Mouse (Mus musculus) embryonic facial prominence, embryonic 12.5 days (tissue): Measurements from ENCODE around the gene Klf11. TPM values are rescaled to one million over a fixed set of nuclear protein-coding genes. Genes with fewer than 3 reads are reported as not detected.

Source experiments
- ATAC-seq: fragments of 200-750 bp; cut with Nextera tagmentation; 2 replicates; pipeline ENCODE4 v1.8.0; 2017; ENCODE audit not compliant: insufficient number of reproducible peaks, insufficient read depth, low FRiP score, low TSS enrichment
- H3K27ac ChIP-seq: fragments of 300-500 bp; sonication (generic); 2 replicates; pipeline ENCODE4 v1.5.1; 2016; ENCODE audit warnings: mild to moderate bottlenecking
- H3K27me3 ChIP-seq: fragments of 300-500 bp; sonication (generic); 2 replicates; pipeline ENCODE4 v1.6.1; 2016; ENCODE audit warnings: mild to moderate bottlenecking, moderate library complexity
- H3K36me3 ChIP-seq: fragments of 300-500 bp; sonication (generic); 2 replicates; pipeline ENCODE4 v1.6.1; 2016; ENCODE audit warnings: mild to moderate bottlenecking
- H3K4me1 ChIP-seq: fragments of 300-500 bp; sonication (generic); 2 replicates; pipeline ENCODE4 v1.6.1; 2016
- H3K4me2 ChIP-seq: fragments of 300-500 bp; sonication (generic); replicated peaks from 2 replicates; pipeline ENCODE4 v1.6.1; 2016; ENCODE audit warnings: mild to moderate bottlenecking, moderate library complexity
- H3K4me3 ChIP-seq: fragments of 300-500 bp; sonication (generic); 2 replicates; pipeline ENCODE4 v1.5.1; 2016; ENCODE audit warnings: mild to moderate bottlenecking
- H3K9ac ChIP-seq: fragments of 300-500 bp; sonication (generic); 2 replicates; pipeline ENCODE4 v1.6.1; 2016; ENCODE audit warnings: mild to moderate bottlenecking, moderate library complexity
- H3K9me3 ChIP-seq: fragments of 300-500 bp; sonication (generic); 2 replicates; pipeline ENCODE4 v1.6.1; 2016; ENCODE audit warnings: mild to moderate bottlenecking, moderate library complexity
- WGBS: fragments of 180-500 bp; shearing (Covaris S2); methylation state at CpG from one replicate; pipeline ENCODE4 v1.1.7; 2016; 5-methylcytosine and 5-hydroxymethylcytosine counted together
- polyA plus RNA-seq: library from polyadenylated mRNA; unstranded; fragments of >200 nt; fragmentation: Nextera tagmentation; extraction: Ambion mirVana; gene quantifications from 2 replicates; pipeline ENCODE4 v1.2.1, GENCODE M21; 2016

The Klf11 gene
- polyA plus RNA-seq, 1 experiment from 2014 or later: 13.8 TPM

DNA sequence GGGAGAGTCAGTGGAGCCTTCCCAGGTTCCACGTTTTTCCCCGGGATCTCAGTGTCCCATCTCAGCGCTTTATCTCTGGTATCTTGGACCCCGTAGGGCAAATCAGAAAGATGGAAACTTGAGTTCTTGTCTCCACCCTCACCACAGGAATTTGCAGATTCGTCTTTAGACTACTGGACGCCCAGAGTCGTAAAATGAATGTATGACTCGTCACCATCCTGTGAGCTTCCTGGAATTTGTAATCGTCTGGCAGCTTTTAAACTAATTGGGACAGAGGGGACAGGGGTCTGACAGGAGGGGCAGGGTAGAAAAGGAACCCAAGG, 56.4 kb downstream of the Klf11 start:
- peak overlapping the region; percentile 90 for H3K4me2 ChIP-seq
- H3K4me1 ChIP-seq: peaks cover 25% of the 10 kb centered on the region; the same call in 1 of the 2 replicates
- no peak for ATAC-seq
- peak overlapping the region; percentile 85 for H3K9ac ChIP-seq
- H3K36me3 ChIP-seq: peaks cover 21% of the 10 kb centered on the region
- H3K27me3 ChIP-seq: no peaks in the 10 kb centered on the region
- peak overlapping the region; percentile 94 for H3K4me3 ChIP-seq
- under 1% methylated on average over 9 of the region's 9 CpGs for WGBS
- H3K27ac ChIP-seq: peak overlapping the region; percentile 87
- no peaks in the 10 kb centered on the region for H3K9me3 ChIP-seq

DNA sequence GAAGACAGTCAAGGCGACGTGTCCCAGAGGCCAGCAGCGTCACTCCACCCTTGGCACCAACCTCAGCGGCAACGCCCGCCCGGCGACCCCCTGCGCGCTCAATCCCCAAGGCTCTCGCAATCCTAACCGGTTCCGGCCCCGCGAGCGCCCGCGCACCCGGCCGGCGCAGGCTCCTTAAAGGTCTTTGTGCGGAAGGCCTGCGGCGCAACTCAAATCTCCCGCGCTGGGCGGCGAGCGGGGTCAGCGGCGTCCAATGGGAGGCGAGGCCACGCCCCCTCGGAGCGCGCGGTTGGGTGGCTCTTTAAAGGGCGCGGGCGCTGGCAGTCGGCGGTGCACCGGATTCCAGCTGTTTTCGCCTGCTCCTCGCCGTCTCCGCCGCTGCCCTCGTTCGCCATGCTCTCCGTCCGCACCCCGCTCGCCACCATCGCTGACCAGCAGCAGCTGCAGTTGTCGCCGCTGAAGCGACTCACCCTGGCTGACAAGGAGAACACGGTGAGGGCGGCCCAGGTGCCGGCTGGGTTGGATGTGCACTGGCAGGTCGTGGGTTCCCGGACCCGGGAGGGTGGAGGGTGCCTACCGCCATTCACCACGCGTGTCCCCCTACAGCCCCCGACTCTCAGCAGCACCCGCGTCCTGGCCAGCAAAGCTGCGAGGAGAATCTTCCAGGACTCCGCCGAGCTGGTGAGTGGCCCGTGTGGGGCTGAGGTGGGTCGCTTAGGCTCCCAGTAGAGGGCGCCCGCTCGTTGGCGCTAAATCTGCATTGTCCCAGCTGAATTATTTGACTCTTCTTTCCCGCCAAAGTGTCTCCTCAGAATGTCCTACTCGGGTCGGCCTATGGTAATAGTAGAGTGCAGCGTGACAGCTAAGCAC, 57.1 kb downstream of the Klf11 start, which contains the start of gene Rrm2:
Gene Rrm2, plus strand, starts transcription at position 288 of the 870 bp plus-strand sequence.
- H3K27me3 ChIP-seq: no peaks in the 10 kb centered on the region
- WGBS: under 1% methylated on average over 79 of the region's 83 CpGs
- H3K9me3 ChIP-seq: no peaks in the 10 kb centered on the region
- H3K4me3 ChIP-seq: peak within 1 kb of the TSS; percentile 94
- peak; percentile 82 for ATAC-seq
- H3K9ac ChIP-seq: peak within 1 kb of the TSS; percentile 85
- H3K27ac ChIP-seq: peak within 1 kb of the TSS; percentile 87
- H3K36me3 ChIP-seq: peaks cover 28% of the 10 kb centered on the region
- peaks cover 25% of the 10 kb centered on the region; the same call in 1 of the 2 replicates for H3K4me1 ChIP-seq
- H3K4me2 ChIP-seq: peak within 1 kb of the TSS; percentile 90

DNA sequence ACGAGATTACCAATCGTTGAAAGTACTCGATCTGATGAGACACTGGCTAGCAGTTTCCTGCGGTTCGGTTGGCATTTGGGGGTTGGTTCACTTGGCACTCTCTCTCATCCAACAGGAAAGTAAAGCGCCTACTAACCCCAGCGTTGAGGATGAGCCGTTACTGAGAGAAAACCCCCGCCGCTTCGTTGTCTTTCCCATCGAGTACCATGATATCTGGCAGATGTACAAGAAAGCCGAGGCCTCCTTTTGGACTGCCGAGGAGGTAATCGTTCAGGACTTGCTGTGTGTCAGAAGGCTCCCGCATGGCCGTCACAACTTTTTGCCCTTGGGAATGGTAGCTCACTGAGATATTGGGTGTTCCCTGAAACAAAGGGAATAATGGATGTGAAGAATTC, 57.7 kb downstream of the Klf11 start:
- under 1% methylated on average over 17 of the region's 17 CpGs for WGBS
- peak overlapping the region; percentile 85 for H3K9ac ChIP-seq
- no peaks in the 10 kb centered on the region for H3K9me3 ChIP-seq
- H3K36me3 ChIP-seq: peaks cover 31% of the 10 kb centered on the region
- peak overlapping the region; percentile 90 for H3K4me2 ChIP-seq
- no peak for ATAC-seq
- peak overlapping the region; percentile 87 for H3K27ac ChIP-seq
- H3K4me3 ChIP-seq: peak overlapping the region; percentile 94
- H3K4me1 ChIP-seq: peaks cover 25% of the 10 kb centered on the region; the same call in 1 of the 2 replicates
- H3K27me3 ChIP-seq: no peaks in the 10 kb centered on the region

DNA sequence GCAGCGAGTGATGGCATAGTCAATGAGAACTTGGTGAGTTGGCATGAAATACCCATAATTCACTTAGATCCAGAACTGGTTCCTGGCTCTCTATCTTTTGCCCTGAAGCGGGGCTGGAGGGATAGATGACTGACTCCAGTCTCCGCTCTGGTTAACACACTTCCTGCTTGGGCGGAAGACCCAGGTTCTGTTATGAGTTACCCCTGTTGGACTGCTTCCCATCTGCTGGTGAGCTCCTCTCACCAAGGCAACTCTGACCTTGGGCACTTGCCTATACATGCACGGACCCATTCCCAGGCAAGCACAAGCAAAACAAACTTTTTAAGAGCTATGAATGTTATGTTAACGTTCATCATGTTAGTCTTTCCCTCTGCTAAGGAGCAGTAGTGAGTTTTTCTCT, 58.3 kb downstream of the Klf11 start:
- H3K36me3 ChIP-seq: peaks cover 36% of the 10 kb centered on the region
- H3K9ac ChIP-seq: peak overlapping the region; percentile 85
- 20% methylated on average over 6 of the region's 6 CpGs for WGBS
- H3K4me3 ChIP-seq: peak overlapping the region; percentile 94
- peak overlapping the region; percentile 87 for H3K27ac ChIP-seq
- peak overlapping the region; percentile 90 for H3K4me2 ChIP-seq
- H3K27me3 ChIP-seq: no peaks in the 10 kb centered on the region
- H3K9me3 ChIP-seq: no peaks in the 10 kb centered on the region
- ATAC-seq: no peak
- H3K4me1 ChIP-seq: peaks cover 25% of the 10 kb centered on the region; the same call in 1 of the 2 replicates

DNA sequence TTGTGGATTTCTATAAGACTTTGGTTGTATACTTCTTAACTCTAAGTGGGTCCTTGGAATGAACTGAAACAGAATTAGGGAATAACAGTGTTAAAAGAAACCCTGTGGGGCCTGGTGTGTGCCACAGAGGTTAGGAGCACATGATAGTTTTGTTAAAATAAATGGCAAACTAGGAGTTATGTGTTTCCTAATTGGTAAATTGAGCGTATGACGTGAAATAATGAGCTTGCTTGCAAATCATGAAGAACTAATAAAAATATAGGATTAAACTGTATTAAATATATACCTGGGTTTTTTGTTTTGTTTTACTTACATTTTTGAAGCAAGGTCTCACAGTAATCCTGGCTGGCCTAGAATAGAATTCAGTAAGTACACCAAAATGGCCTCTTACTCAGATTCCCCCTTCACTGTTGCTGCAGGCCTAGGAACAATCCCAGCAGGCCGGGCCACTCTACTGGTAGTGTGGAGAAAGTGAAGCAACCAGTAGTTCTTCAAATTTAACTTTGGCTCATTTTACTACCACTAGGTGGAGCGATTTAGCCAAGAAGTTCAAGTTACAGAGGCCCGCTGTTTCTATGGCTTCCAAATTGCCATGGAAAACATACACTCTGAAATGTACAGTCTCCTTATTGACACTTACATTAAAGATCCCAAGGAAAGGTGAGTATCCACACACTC, 58.9 kb downstream of the Klf11 start:
- peak overlapping the region; percentile 85 for H3K9ac ChIP-seq
- no peaks in the 10 kb centered on the region for H3K27me3 ChIP-seq
- H3K27ac ChIP-seq: no peak overlapping the region
- peaks cover 37% of the 10 kb centered on the region for H3K36me3 ChIP-seq
- peak overlapping the region; percentile 94 for H3K4me3 ChIP-seq
- WGBS: 34% methylated on average over 5 of the region's 5 CpGs
- peaks cover 25% of the 10 kb centered on the region; the same call in 1 of the 2 replicates for H3K4me1 ChIP-seq
- ATAC-seq: no peak
- no peaks in the 10 kb centered on the region for H3K9me3 ChIP-seq
- peak overlapping the region; percentile 90 for H3K4me2 ChIP-seq

DNA sequence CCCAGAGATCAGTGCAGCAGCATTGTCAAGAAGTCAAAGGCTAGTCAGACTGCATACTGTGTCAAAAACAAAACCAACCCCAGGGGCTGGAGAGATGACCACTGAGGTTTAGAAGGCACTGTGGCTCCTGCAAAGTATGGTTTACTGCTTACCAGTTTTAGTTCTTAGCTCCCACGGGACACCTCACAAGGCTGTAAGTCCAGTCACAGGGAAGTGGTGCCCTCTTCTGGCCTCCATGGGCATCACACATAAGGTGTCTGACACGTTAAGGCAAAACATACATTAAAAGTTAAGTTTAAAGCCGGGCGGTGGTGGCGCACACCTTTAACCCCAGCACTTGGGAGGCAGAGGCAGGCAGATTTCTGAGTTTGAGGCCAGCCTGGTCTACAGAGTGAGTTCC, 59.6 kb downstream of the Klf11 start:
- Histone ChIP-seq H3K27ac (no peak overlapping the region), H3K4me2 (peak overlapping the region; percentile 90), H3K9me3 (no peaks in the 10 kb centered on the region), H3K36me3 (peaks cover 37% of the 10 kb centered on the region), H3K27me3 (no peaks in the 10 kb centered on the region), H3K4me1 (peaks cover 25% of the 10 kb centered on the region; the same call in 1 of the 2 replicates), H3K9ac (0 out of 2 replicates have a peak overlapping the region, but pooled peaks have one; percentile 15), H3K4me3 (peak overlapping the region; percentile 94; the same call in 1 of the 2 replicates)
- 65% methylated on average over 5 of the region's 5 CpGs for WGBS
- no peak for ATAC-seq

Other genes starting within 250 kb of the Klf11 start
- gene Taf1b, start 152.9 kb upstream of the Klf11 start, polyA plus RNA-seq: 28.9 and 33.0 TPM in 2 replicates
- gene Grhl1, start 79.0 kb upstream of the Klf11 start, polyA plus RNA-seq: 1.1 and 2.5 TPM in 2 replicates
- gene Cys1, start 30.5 kb downstream of the Klf11 start, polyA plus RNA-seq: 2.6 and 2.7 TPM in 2 replicates
- gene Rrm2, start 57.0 kb downstream of the Klf11 start, polyA plus RNA-seq: 289 and 307 TPM in 2 replicates
- 52.3 and 53.3 TPM in 2 replicates for gene Mboat2, start 179.6 kb downstream of the Klf11 start, polyA plus RNA-seq